Mouse (Mus musculus) CH12.LX (cell line): ENCODE results near the gene Slc25a10.

ENCODE experiments used
- CHD2 ChIP-seq: IDR thresholded peaks from 2 replicates; pipeline ENCODE4 v1.6.1; 2011; ENCODE audit warnings: low read length, improper control_type of control experiment
- CTCF ChIP-seq, 2 experiments: IDR thresholded peaks in 1 of 2; conservative IDR thresholded peaks in 1 of 2; 2 replicates each; pipeline ENCODE4 v1.5.1; 2011 to 2012; ENCODE audit warnings: low read depth in 2 of 2, low read length in 2 of 2, improper control_type of control experiment in 1 of 2, inconsistent platforms in 1 of 2, mild to moderate bottlenecking in 1 of 2, moderate library complexity in 1 of 2
- E2F4 ChIP-seq: IDR thresholded peaks from 2 replicates; pipeline ENCODE4 v1.6.1; 2011; ENCODE audit warnings: low read depth, low read length, improper control_type of control experiment; ENCODE audit not compliant: insufficient replicate concordance
- EP300 ChIP-seq: IDR thresholded peaks from 2 replicates; pipeline ENCODE4 v1.6.1; 2011; ENCODE audit warnings: low read length, improper control_type of control experiment
- GABPA ChIP-seq: IDR thresholded peaks from 2 replicates; pipeline ENCODE4 v1.6.1; 2012; ENCODE audit warnings: low read depth, low read length, improper control_type of control experiment, inconsistent platforms; ENCODE audit not compliant: insufficient replicate concordance
- NRF1 ChIP-seq: IDR thresholded peaks from 2 replicates; pipeline ENCODE4 v1.6.1; 2014; ENCODE audit warnings: low read depth, mild to moderate bottlenecking, inconsistent platforms, low read length, improper control_type of control experiment, moderate library complexity
- POLR2A ChIP-seq: IDR thresholded peaks from 2 replicates; pipeline ENCODE4 v1.6.1; 2011; ENCODE audit warnings: low read depth, mild to moderate bottlenecking, improper control_type of control experiment, low read length
- USF1 ChIP-seq: IDR thresholded peaks from 2 replicates; pipeline ENCODE4 v1.6.1; 2014; ENCODE audit warnings: low read depth, mild to moderate bottlenecking, inconsistent platforms, low read length, improper control_type of control experiment

DNA sequence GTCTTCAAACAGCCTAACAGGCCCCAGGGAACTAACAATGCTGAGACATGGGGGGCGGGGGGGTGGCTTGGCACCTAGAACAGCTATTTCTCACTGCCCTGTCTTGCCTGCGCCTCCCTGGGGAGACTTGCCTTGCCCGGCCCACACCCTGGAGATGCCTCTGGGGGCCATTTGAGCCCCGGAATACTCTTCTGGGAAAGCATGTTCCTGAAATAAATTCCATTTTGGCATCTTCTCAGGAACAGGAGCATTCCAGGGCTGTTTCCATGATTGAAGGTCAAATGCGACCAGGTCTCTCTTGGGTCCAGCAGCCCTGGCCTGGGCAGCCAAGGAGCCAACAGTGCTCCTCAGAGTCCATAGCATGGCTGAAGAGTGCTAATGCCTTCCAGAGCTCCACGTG, 50.7 kb downstream of the Slc25a10 start:
- TF ChIP-seq USF1 (no peak), CTCF (conservative IDR thresholded peaks at IDR 0.05 in 1 of 2, IDR thresholded peaks at IDR 0.05 in 1 of 2; ENCODE audit: low read depth in 2 of 2, low read length in 2 of 2) (no peak), POLR2A (no peak), NRF1 (no peak), CHD2 (no peak), EP300 (no peak), GABPA (no peak), E2F4 (no peak)
